Mouse (Mus musculus) embryonic facial prominence, embryonic 13.5 days (tissue): Measurements from ENCODE around the gene Pitpnb. TPM values are rescaled to one million over a fixed set of nuclear protein-coding genes. Genes with fewer than 3 reads are reported as not detected.

ENCODE experiments used
- ATAC-seq: fragments of 200-750 bp; cut with Nextera tagmentation; 2 replicates; pipeline ENCODE4 v1.8.0; 2017; ENCODE audit warnings: low read depth; ENCODE audit not compliant: insufficient number of reproducible peaks, insufficient read depth, low FRiP score, low TSS enrichment
- H3K27ac ChIP-seq: fragments of 300-500 bp; sonication (generic); 2 replicates; pipeline ENCODE4 v1.5.1; 2015; ENCODE audit warnings: moderate library complexity, mild to moderate bottlenecking, inconsistent platforms
- H3K27me3 ChIP-seq: fragments of 300-500 bp; sonication (generic); 2 replicates; pipeline ENCODE4 v1.6.1; 2015; ENCODE audit warnings: mild to moderate bottlenecking, inconsistent platforms
- H3K36me3 ChIP-seq: fragments of 300-500 bp; sonication (generic); 2 replicates; pipeline ENCODE4 v1.6.1; 2015; ENCODE audit warnings: mild to moderate bottlenecking, inconsistent platforms
- H3K4me1 ChIP-seq: fragments of 300-500 bp; sonication (generic); 2 replicates; pipeline ENCODE4 v1.6.1; 2015; ENCODE audit warnings: inconsistent platforms
- H3K4me2 ChIP-seq: fragments of 300-500 bp; sonication (generic); 2 replicates; pipeline ENCODE4 v1.6.1; 2015; ENCODE audit warnings: moderate library complexity, mild to moderate bottlenecking, inconsistent platforms
- H3K4me3 ChIP-seq: fragments of 300-500 bp; sonication (generic); 2 replicates; pipeline ENCODE4 v1.5.1; 2015; ENCODE audit warnings: mild to moderate bottlenecking, inconsistent platforms
- H3K9ac ChIP-seq: fragments of 300-500 bp; sonication (generic); 2 replicates; pipeline ENCODE4 v1.6.1; 2015; ENCODE audit warnings: mild to moderate bottlenecking, inconsistent platforms
- H3K9me3 ChIP-seq: fragments of 300-500 bp; sonication (generic); 2 replicates; pipeline ENCODE4 v1.6.1; 2016; ENCODE audit warnings: inconsistent platforms
- WGBS: fragments of 180-500 bp; shearing (Covaris S2); methylation state at CpG from one replicate; pipeline ENCODE4 v1.1.7; 2015; ENCODE audit warnings: mixed read lengths; 5-methylcytosine and 5-hydroxymethylcytosine counted together
- polyA plus RNA-seq: library from polyadenylated mRNA; unstranded; fragments of >200 nt; fragmentation: Nextera tagmentation; extraction: Ambion mirVana; gene quantifications from 2 replicates; pipeline ENCODE4 v1.2.1, GENCODE M21; 2015

Pitpnb gene
- polyA plus RNA-seq, 1 experiment from 2014 or later, result 107 TPM

DNA sequence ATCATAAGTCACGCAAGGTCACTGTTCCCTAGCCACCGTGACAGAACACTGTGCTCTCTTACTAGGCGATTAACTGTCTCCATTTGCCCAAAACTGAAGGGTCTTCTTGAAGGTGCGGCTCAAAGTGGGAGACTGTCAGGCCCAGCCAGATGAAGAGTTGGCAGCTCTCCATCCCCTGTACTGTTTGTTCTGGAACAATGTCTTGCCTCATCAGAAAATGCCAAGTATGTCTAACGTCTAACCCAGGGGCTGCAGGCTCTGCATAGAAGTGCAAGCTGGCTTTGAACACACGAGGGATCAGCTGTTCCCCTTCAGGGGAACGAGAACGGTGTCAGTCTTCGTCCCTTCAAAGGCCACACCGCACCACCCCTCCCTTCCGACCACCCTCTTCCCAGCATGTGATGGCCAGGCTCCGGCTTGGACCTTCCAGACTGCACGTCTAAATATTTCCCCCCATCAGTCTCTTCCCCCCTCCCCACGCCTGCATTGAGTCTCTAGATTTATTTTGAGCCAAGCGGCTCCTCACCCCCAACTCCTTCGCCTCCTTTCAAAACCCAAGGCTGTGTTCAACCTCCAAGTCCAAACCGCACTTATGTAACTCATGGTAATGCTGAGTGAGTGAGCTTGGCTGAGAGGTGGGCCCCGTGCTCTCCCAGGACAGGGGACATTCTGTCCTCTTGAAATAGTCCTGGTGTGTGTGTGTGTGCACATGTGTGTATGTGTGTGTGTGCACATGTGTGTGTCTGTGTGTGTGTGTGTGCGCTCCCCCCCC, 71.5 kb downstream of the Pitpnb start:
- H3K27me3 ChIP-seq, result no peaks in the 10 kb centered on the region
- H3K9ac ChIP-seq, result no peak overlapping the region
- peaks cover 52% of the 10 kb centered on the region for H3K4me1 ChIP-seq
- WGBS, result 61% methylated on average over 19 of the region's 19 CpGs
- no peaks in the 10 kb centered on the region for H3K9me3 ChIP-seq
- no peak overlapping the region for H3K4me2 ChIP-seq
- H3K36me3 ChIP-seq, result no peaks in the 10 kb centered on the region
- 0 out of 2 replicates have a peak overlapping the region, but pooled peaks have one; percentile 1 for H3K27ac ChIP-seq
- H3K4me3 ChIP-seq, result no peak overlapping the region
- no peak for ATAC-seq

DNA sequence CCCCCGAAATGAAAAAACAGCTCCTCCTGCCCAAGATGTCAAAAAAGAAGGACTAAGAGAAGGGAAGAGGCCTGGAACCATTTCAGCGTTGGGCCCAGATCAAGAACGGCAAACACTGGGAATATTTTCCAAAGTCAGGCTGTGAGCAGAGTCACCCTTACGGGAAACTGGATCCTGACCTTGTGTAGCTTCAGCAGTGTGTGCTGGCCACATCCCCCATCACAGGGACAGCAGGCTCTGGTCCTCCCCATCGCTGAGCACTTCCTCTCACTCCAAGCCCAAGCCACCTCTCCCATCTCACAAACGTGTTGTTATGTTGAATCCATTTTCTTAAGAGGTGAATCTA, 72.1 kb downstream of the Pitpnb start:
- Histone ChIP-seq H3K4me1 (peaks cover 46% of the 10 kb centered on the region), H3K9me3 (no peaks in the 10 kb centered on the region), H3K27me3 (no peaks in the 10 kb centered on the region), H3K27ac (no peak overlapping the region), H3K4me2 (no peak overlapping the region), H3K4me3 (no peak overlapping the region), H3K9ac (no peak overlapping the region), H3K36me3 (no peaks in the 10 kb centered on the region)
- ATAC-seq, result no peak
- 84% methylated on average over 6 of the region's 6 CpGs for WGBS

DNA sequence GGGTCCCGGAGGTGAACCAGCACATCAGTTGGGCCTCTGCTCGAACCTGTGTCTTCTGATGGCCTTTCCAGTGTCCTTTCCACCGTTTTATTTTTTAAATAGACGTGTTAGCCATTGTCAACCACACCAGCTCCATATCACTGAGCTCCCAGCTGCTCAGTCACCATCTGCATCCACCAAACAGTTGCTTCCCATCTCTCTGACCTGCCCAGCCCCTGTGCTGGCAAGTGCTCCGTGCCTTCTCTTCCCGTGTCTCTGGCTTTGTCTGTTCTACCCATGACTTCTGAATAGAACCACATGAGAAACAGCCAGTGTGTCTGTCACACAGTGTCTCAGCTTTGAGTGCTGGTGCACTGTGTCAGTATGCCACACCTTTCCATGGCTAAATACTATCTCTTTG, 74.2 kb downstream of the Pitpnb start:
- Histone ChIP-seq H3K4me1 (peaks cover 46% of the 10 kb centered on the region), H3K36me3 (no peaks in the 10 kb centered on the region), H3K9ac (no peak overlapping the region), H3K27ac (no peak overlapping the region), H3K9me3 (no peaks in the 10 kb centered on the region), H3K27me3 (no peaks in the 10 kb centered on the region), H3K4me2 (no peak overlapping the region), H3K4me3 (no peak overlapping the region)
- WGBS, result 82% methylated on average over 6 of the region's 6 CpGs
- ATAC-seq, result no peak

DNA sequence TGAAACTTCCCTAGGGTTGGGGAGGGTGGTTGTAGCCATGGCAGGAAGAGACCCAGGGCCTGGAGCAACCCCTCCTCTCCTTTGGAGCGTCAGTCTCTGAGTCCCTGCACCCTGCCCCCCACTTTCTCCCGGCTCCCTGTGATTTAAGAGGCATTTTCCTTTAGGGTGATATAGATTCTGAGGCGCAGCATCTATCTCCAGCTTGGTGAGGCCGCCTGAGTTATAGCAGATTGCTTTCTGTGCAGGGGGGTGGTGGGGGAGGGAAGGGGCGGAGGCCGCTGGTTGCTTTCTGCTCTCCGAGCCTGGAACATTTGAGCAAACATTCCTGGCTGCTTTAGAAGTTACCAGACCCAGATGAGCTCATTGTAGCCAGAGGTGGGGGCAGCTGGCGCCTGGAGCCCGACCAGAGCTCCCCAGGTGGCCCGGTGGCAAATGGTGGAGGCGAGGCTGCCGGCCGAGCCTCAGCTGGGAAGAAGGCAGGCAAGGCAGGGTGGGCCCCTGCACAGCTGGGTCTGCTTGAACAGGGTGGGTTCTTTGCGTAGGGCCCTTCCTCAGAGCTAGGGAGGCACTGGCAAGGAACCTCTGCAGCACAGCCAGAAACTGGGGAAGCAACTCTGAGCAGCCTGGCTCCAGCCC, 78.0 kb downstream of the Pitpnb start:
- peak overlapping the region; percentile 15; the same call in 1 of the 2 replicates for H3K4me3 ChIP-seq
- ATAC-seq, result peak; percentile 67
- H3K27ac ChIP-seq, result peak overlapping the region; percentile 91
- H3K36me3 ChIP-seq, result no peaks in the 10 kb centered on the region
- H3K9me3 ChIP-seq, result no peaks in the 10 kb centered on the region
- H3K4me2 ChIP-seq, result peak overlapping the region; percentile 50
- peak overlapping the region; percentile 53; the same call in 1 of the 2 replicates for H3K9ac ChIP-seq
- H3K4me1 ChIP-seq, result peaks cover 29% of the 10 kb centered on the region
- 0 out of 2 replicates have a peak, but pooled peaks cover 4% of the 10 kb centered on the region for H3K27me3 ChIP-seq
- 4% methylated on average over 14 of the region's 14 CpGs for WGBS

GRCm38 (mm10) chr5:111409412-111410044, 79.0 kb downstream of the Pitpnb start:
- Histone ChIP-seq H3K27me3 (0 out of 2 replicates have a peak, but pooled peaks cover 4% of the 10 kb centered on the region), H3K9ac (0 out of 2 replicates have a peak overlapping the region, but pooled peaks have one; percentile 53), H3K9me3 (no peaks in the 10 kb centered on the region), H3K4me1 (peaks cover 38% of the 10 kb centered on the region), H3K27ac (peak overlapping the region; percentile 91), H3K4me2 (peak overlapping the region; percentile 50; the same call in 1 of the 2 replicates), H3K36me3 (no peaks in the 10 kb centered on the region), H3K4me3 (no peak overlapping the region)
- WGBS, result 38% methylated on average over 1 of the region's 1 CpGs
- no peak for ATAC-seq

DNA sequence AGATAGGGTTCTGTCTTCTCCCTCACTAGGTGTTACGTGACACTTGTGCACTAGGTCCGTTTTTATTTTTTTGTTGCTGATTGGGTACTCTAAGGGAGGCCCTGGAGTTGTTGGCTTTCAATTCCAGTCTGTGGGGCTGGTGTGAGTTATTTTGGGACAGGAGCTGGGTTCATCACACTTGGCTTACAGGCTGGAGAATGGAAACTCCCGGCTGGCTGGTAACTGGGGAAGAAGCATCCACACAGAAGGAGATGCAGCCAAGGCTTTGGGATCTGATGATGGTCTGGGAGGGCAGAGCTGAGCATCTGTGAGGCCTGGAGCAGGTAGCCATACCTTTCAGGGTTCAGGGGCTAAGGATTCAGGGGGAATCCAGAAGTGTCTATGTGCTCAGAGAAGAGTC, 80.1 kb downstream of the Pitpnb start:
- Histone ChIP-seq H3K27ac (no peak overlapping the region), H3K4me2 (no peak overlapping the region), H3K27me3 (0 out of 2 replicates have a peak, but pooled peaks cover 4% of the 10 kb centered on the region), H3K9me3 (no peaks in the 10 kb centered on the region), H3K36me3 (no peaks in the 10 kb centered on the region), H3K9ac (no peak overlapping the region), H3K4me3 (no peak overlapping the region), H3K4me1 (peaks cover 49% of the 10 kb centered on the region)
- ATAC-seq, result no peak
- 63% methylated on average over 3 of the region's 3 CpGs for WGBS

DNA sequence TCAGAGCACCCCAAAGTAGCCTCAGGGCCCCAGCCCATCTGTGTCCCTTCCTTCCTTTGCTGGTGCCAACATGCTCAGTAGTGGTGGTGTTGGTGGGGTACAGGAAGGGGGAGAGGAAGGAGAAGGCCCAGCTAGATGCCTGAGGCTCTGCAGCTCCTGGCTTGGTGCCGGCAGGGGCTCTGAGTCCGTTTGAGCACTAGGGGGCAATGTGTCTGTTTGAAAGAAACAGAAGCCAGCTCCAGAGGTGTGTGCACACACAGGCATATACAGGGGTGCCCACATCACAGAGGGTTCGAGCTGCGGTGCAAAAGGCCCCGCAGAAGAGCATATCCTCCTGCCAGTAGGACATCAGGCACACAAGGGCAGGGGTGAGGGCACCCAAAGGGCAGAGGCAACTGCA, 83.6 kb downstream of the Pitpnb start:
- peak overlapping the region; percentile 21; the same call in 1 of the 2 replicates for H3K4me3 ChIP-seq

DNA sequence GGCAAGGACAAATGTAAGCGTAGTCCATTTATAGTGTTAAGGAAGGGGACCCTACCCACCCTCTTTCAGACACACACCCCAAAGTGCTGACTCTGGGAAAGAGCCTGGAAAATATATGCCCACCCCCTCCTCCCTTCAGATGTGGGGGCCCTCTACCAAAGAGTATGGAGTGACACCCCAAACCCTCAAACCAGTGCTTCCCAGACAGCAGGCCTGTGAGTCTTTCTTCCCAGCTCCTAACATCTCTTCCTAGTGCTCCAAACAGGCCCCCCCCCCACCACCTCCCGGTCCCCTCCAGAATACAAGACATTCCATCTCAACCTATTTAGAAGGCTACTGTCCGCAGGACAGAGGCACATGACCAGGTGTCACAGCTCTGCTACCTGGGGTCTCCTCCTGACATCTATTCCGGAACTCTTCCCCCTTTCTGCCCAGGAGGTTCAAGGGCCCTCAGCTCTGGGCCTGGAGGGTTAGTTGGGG, 84.2 kb downstream of the Pitpnb start:
- peak overlapping the region; percentile 52 for H3K9ac ChIP-seq
- WGBS, result 44% methylated on average over 4 of the region's 4 CpGs
- H3K4me3 ChIP-seq, result peak overlapping the region; percentile 21; the same call in 1 of the 2 replicates
- peaks cover 13% of the 10 kb centered on the region; the same call in 1 of the 2 replicates for H3K27me3 ChIP-seq
- H3K9me3 ChIP-seq, result no peaks in the 10 kb centered on the region
- peak overlapping the region; percentile 97 for H3K4me2 ChIP-seq
- peaks cover 47% of the 10 kb centered on the region for H3K4me1 ChIP-seq
- ATAC-seq, result no peak
- H3K27ac ChIP-seq, result peak overlapping the region; percentile 58
- peaks cover 14% of the 10 kb centered on the region for H3K36me3 ChIP-seq

More for the DNA sequence above, 83.6 kb downstream of the Pitpnb start:
- peak overlapping the region; percentile 52; the same call in 1 of the 2 replicates for H3K9ac ChIP-seq
- no peaks in the 10 kb centered on the region for H3K9me3 ChIP-seq
- peak overlapping the region; percentile 97 for H3K4me2 ChIP-seq
- peak; percentile 35; the same call in 1 of the 2 replicates for ATAC-seq
- peaks cover 8% of the 10 kb centered on the region for H3K36me3 ChIP-seq
- H3K4me1 ChIP-seq, result peaks cover 47% of the 10 kb centered on the region
- WGBS, result 1% methylated on average over 5 of the region's 5 CpGs
- peak overlapping the region; percentile 58 for H3K27ac ChIP-seq
- H3K27me3 ChIP-seq, result 0 out of 2 replicates have a peak, but pooled peaks cover 7% of the 10 kb centered on the region

- Histone ChIP-seq H3K4me3 (peak overlapping the region; percentile 93), H3K27me3 (peaks cover 14% of the 10 kb centered on the region; the same call in 1 of the 2 replicates), H3K27ac (peak overlapping the region; percentile 48), H3K36me3 (peaks cover 22% of the 10 kb centered on the region), H3K9ac (peak overlapping the region; percentile 99), H3K4me1 (peaks cover 50% of the 10 kb centered on the region), H3K9me3 (no peaks in the 10 kb centered on the region), H3K4me2 (peak overlapping the region; percentile 97)
- under 1% methylated on average over 14 of the region's 14 CpGs for WGBS
- no peak for ATAC-seq
These were observed 85.0 kb downstream of the Pitpnb start for GRCm38 (mm10) chr5:111415575-111415974.

GRCm38 (mm10) chr5:111416048-111416447, 85.5 kb downstream of the Pitpnb start:
- Histone ChIP-seq H3K4me3 (peak overlapping the region; percentile 93), H3K36me3 (peaks cover 26% of the 10 kb centered on the region), H3K9ac (peak overlapping the region; percentile 99), H3K4me1 (peaks cover 55% of the 10 kb centered on the region), H3K9me3 (no peaks in the 10 kb centered on the region), H3K27ac (peak overlapping the region; percentile 95), H3K4me2 (peak overlapping the region; percentile 97), H3K27me3 (peaks cover 14% of the 10 kb centered on the region; the same call in 1 of the 2 replicates)
- under 1% methylated on average over 13 of the region's 13 CpGs for WGBS
- ATAC-seq, result no peak
